Mouse (Mus musculus) c-Kit-negative CD71-positive TER-119-positive erythroid progenitor cells, embryonic 14.5 days (primary cell): ENCODE data around the gene Ly6g5c.

Experiments
- DNase-seq: peaks from one replicate; pipeline ENCODE4 v3.0.0-alpha.2; 2013; ENCODE audit warnings: low read depth, low spot score

The Ly6g5c gene

DNA sequence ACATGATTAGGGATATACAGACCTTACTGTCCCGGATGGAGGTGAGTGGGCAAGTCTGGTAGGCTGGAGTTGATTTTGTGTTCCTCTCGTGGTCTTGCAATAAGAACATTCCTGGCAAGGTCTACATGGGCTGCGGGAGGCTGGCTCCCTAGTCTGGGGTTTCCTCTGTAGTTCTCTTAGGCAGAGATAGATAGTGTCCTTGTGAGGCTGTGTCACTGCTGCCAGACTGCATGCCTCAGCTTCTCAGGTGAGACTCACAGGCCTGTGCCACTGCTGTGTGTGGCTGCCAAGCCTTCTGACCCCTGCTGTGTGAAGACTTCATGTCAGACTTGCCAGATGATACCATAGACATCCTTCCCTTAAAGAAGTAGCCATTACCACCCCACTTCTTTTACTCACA is 31.2 kb downstream of the Ly6g5c start:
- no peak for DNase-seq

DNA sequence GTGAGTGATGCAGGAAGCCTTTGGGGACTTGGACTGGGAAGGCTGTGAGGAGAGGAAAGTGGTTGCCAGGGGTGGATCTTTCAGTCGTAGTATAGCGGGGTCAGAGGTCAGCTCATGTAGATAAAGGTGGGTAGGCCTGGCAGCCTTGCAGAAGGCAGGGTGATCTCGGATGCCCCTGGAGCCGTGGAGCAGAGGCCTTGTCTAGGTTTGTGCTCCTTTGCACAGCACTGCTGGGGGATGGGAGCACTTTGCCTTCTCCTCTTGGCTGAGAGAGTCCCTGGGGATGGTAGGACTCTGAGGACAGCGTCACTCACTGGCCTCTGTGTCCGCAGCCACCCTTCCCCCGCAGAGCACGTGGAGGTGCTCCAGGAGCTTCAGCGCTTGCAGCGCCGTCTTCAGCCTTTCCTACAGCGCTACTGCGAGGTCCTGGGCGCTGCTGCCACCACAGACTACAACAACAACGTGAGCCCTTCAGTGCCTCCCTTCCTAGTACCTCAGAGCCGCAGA is 32.5 kb downstream of the Ly6g5c start:
- no peak for DNase-seq

DNA sequence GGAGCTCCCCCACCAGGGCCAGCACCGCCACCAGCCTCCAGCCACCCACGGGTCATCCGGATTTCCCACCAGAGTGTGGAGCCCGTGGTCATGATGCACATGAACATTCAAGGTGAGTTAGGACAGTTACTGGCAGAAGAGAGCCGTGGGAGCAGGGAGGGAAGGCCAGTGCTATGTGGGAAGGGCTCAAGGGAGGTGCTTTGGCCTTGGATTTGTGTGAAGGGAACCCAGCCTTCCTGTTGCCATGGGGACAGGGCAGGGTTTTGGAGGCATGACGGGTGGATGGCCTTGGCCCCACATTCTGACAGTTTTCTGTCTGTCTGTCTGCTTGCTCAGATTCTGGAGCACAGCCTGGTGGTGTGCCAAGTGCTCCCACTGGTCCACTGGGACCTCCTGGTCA is 33.9 kb downstream of the Ly6g5c start:
- DNase-seq: no peak

DNA sequence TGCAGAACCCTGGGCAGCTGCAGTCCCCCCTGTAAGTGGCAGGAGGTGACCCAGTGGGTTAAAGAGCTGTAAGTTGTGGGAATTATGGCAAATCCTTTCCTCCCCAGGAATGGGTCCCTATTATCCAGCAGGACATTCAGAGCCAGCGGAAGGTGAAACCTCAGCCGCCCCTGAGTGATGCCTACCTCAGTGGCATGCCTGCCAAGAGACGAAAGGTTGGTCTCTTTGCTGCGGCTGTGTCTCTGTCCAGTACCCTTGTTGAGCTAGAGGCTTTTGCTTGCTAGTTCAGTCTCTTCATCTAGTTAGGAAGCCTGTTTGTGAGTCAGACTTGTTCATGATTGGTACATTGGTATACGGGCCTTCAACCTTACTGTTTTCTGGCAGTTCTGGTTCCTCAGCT is 38.1 kb downstream of the Ly6g5c start:
- no peak for DNase-seq

DNA sequence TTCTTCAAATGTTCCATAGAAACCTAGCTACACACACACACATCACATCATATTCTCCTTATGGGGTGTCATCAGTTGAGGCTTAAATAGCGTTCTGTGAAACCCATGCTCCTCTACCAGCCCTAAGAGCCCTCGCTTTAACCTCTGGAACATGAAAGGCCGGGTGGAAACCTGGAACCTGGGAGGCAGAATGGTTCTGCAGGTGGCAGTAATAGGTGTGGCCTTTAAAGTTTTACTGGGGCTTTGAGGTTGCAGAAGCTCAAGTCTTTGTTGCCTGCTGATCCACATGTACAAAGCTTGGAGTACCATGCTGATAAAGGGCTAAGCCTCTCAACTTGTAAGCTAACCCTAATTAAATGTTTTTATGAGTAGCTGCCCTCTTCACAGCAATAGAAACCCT is 39.3 kb downstream of the Ly6g5c start:
- DNase-seq: no peak

DNA sequence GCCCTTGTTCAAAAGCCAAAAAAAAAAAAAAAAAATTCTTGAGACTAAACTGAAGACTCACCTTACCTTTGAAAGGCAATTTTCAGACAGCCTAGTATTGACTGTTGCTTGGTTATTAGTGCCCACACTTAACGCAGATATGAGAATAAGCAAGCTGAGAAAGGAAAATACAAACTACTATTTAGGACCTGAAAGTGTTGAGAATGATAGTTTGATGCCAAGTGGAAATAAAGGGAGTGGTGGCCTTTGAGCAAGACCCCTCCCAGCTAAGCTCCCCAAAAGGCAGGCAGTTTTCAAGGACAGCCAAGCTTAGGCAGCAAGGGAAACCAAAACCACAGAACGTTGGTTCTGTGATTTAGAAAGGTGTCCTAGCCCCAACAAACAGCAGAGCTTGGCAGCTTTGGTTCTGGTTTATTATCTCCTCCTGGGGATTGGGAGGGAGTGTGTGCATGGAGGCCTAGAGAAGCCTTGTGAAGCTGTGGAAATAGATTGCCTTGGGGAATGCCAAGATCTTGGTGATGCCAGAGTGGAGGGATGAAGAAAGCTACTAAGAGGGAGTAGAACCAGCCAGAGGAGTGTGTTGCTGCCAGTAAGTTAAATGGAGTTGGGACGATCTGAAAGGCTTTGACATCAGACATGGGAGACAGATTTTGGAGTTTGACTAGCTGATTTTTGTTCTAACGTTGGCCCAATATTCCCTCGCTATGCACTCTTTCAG is 40.0 kb downstream of the Ly6g5c start:
- no peak for DNase-seq

DNA sequence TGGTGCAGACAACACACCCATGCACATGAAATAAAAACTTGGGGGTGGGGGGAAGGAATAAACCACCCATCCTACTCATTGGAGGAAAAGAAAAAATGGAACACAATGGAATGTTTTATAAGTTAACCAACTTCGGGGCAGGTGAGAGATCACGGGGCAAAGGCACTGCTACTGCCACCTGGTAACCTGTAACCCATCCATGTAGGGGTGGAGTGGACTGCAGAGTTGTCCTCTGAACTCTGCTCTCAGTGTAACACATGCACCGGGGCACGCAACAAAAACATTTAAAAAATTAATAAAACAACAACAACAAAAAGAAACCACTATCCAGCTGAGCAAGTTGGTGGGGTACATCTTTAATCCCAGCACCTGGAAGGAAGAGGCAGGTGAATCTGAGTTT is 44.0 kb downstream of the Ly6g5c start:
- no peak for DNase-seq

DNA sequence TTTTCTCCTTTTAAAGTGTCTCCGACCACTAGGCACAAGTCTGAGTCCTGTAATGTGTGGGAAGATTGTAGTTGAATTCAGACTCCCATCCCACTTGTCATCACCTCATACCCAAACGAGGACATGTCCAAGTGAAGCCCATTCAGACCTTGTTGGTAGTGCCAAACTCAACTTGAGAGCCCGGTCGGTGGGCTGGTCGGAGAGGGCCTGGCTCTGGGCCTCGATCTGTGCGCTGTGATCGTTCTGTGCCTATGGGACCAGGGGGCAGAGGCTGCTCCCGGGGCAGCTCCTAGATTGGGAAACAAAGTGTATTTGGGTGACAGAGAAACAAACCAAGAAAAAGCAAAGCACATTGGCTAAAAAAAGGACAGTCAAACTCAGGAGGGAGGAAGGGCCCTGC is 45.0 kb downstream of the Ly6g5c start:
- DNase-seq: no peak

DNA sequence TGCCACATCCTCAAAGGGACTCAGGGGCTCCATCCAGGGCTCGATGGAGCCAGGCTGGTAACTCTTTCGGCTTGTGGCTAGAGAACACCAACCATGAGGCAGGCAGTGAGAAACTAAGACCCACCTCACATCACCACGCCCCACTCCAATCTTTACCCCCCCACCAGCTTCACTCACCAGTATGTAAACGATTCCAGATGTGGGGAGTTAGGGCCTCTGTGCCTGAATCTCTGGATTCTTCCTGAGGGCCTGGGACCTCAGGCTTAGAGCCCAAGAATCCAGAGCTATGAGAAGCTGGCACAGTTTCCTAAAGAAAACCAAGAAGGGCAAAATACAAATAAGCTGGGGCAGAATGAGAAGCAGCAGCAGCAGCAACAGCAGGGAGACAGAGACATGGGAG is 45.9 kb downstream of the Ly6g5c start:
- no peak for DNase-seq

DNA sequence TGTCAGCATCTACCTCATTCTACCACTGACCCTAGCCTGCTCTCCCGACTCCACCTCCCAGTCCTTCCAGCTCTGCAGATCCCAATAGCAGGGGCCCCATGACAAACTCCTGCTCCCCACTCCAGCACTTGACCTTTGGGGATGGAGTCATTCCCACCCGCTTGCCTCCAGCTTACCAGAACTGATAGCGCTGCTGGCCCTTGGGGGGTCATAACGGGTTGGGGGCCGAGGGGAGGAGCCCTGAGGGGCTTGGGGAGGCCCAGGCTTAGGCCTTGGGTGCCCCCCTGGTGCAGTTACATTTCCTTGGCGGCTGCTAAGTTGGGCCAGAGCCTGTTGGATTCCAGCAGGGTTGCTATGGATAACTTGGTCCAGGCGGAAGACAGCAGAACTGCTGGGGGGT is 46.5 kb downstream of the Ly6g5c start:
- DNase-seq: no peak

DNA sequence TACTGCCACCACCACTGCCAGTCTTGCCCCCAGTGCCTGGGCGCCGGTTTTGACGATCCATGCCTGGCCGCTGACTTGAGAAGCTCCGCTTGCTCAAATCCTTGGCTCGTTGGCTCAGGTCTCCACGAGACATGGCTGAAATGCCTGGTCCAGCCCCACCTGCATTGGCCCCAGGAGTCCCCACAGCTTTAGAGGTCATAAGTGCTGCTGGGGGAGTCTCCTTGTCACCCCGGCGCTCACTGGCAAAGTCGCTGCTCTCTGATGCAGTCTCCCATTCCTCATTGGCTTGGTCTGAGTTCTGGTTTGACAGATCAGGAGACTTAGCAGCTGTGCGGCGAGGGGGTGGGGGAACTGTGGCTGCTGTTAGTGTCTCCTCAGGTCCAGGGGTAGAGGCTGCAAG is 47.4 kb downstream of the Ly6g5c start:
- no peak for DNase-seq

DNA sequence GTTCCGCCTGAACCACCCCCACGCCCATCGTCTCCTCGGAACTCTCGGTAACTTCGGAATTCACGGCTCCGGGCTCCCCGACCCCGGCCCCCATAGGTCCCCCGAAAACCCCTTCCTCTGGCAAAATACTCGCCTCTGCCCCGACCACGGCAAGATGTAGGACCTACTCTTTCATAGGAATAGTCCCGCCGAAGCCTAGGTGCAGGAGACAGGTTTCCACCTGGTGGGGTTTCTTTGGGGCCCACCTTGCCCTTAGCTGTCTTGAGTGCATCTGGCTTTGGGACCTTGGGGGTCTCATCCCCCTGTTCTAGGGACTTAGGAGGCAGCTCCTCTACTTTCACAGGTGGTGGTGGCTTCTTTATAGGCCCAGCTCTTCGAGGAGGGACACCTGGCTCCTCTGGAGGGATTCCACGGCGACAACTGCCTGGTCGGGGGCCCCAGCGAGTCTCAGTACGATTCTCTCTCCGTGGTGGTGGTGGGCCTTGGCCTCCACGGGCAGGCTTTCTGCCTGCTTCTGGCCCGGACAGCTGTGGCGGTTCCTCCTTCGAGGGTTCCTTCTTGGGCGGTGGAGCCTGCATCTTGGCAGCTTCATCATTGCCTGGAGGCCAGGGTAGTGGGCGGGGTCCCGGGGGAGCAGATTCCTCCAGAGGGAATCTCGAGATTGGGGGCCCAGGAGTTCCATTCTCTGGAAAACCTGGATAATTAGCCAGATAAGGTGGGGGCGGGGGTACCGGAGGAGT is 48.6 kb downstream of the Ly6g5c start:
- no peak for DNase-seq

DNA sequence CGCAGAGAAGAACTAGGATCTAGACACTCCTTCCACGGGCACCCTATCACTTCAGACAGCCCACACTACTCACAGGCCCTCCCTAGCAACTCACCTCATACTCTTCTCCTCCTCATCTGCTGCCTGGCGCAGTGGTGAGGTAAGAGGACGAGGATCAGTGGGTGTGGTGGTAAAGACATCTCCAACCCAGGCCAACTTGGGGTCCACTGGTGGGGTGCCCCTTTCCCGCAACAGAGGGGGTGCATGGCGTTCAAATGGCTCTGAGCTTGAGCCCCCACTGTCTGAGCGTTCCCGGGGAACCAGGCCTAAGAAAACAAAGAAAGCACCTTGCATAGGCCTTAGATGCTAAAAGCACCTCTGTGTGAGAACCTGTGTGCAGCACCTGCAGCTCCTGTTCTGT is 49.2 kb downstream of the Ly6g5c start:
- no peak for DNase-seq

DNA sequence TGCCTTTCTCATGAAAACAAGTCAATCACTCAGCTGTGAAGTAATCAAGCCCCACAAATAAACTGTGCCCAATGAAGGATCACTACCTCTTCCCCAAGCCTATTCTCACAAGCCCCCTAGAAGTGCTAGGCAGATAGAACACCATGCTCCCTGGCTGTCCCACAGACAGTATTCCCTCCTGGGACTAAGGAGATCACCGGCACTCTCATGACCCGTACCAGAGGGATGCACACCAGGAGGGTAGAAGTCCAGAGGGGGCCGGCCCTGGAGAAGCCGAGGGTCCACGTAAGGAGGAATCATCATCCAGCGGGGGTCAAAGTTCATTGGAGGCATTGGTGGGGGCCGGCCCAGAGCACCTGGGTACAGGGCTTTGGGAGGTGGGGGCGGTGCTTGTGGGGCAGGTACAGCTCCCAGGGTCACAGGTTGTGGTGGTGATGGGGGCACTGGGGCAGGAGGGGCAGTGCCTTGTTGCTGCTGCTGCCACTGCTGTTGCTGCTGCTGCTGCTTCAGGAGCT is 49.6 kb downstream of the Ly6g5c start:
- DNase-seq: no peak

DNA sequence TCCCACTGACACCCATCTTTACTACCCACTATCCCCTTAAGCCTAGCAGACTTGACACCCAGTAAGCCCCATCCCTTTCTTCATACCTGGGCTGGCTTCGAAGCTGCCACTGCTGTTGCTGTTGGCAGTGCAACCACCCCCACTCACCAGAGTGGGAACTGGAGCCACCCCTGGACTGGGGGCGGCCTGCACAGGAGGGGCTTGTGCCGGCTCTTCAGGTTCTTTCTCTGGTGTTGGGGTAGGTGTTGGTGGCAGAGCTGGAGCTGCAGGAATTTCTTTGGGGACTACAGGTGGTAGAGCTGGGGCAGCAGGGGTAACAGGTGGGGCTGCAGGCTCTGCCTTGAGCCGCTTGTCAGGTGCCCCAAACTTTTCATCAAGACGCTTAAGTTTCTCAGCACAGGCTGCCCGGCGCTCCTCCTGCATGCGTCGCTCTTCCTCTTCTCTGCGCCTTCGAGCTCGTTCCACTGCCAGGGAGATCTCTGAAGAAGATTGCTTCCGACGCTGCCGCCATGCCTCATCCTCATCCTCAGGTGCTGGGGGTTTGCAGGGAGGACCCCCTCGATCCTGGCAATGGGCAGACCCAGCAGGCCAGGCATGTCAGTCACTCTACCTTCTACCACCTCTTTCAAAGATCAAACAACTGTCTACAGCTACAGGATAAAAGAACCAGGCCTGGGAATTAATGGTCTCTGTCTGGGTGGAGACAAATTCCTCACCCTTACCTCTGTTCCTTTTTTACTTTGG is 50.9 kb downstream of the Ly6g5c start:
- no peak for DNase-seq

DNA sequence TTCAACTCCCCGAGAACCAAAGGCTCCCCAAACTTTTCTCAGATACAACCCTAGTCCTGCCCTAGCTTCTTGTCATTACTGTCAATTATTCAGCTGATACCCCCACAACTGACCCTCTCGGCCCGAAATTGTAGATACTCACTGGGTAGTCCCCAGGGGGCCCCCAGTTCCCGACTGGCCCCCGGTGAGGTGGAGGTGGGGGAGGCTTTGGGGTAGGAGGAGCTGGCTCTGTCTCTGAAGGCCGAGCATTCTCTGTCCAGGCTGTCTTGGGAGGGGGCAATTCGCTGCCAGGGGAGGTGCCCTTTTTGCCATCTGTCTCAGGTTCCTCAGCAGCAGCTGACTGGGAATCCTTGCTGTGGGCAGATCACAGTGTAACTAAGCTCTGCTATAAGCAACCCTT is 51.6 kb downstream of the Ly6g5c start:
- DNase-seq: no peak

DNA sequence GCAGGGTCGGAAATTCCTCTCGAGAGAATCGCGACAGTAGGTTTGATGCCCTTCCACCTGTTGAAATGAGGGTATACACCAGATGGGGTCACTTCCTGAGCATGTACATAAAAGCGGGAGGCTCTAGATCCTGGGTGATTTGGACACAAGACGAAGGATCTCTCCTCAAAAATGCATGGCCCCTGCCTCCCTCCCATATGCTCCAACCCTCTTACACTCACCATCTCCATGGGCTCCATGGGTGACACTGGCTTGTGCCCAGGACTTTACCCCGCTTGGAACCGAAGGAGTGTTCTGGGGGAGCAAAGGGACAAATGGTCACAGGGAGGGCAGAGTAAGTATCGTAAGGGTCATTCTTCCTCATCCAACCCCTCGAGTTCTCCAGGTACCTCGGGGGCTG is 53.3 kb downstream of the Ly6g5c start:
- DNase-seq: no peak
